Mouse (Mus musculus): Measurements from ENCODE around the gene Rpgrip1l.

Rpgrip1l gene

DNA sequence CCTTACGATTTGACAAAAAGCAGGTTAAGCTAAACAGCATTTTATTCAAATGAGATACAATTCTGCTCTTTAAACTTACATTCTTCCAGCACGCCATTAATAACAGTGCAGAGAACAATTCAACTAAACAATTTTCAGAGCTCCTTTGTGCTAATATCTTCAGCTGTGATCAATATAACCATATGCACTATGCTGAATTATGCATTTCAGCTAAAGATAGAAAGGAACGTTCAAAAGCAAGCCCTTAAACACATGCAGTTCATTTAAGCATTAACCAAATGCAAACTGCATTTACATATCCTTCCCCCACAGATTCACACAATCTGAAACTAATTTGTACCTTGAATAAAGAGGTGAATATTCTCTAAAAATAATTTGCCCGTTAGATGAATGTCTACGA lies 35.0 kb downstream of the Rpgrip1l start:
- in situ Hi-C loops (cut with MboI; ENCODE audit: low sequenced_read_pairs), result no loop called here

DNA sequence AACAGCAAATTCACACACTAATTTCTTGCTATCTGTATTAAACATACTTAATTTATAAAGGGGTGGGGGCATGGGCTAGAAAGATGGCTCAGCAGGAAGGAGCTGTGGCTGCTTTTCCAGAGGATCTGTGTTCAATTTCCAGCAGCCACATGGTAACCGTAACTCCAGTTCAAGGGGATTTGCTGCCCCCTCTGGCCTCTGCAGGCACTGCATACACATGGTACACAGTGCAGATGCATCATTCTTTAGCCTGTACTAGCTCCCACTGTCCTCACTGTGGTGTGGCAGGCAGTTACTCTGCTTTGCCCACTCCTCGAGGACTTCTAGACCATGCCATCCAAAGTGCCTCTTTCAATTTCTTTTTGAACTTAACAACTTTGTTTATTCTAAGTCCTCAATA lies 36.7 kb downstream of the Rpgrip1l start:
- in situ Hi-C loops (cut with MboI; ENCODE audit: low sequenced_read_pairs), result no loop called here

DNA sequence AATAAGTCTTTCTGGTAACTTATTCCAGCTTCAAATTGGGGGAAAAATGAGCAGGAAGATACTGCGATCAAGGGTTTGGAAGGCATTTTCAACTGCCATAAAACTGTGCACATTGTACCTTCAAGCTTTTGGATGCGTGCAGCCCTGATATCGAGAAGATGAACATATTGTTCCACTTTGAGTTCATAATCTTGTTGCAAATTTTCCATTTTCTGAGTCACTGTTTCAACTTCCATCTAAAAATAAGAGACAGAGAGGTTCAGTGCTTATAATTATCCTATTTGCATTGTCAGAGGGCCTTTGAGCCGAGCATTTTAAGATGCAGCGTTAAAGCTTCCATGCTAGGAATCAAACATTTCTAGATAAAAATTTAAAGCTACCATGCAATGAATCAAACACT lies 39.6 kb downstream of the Rpgrip1l start:
- in situ Hi-C loops (cut with MboI; ENCODE audit: low sequenced_read_pairs), result no loop called here

DNA sequence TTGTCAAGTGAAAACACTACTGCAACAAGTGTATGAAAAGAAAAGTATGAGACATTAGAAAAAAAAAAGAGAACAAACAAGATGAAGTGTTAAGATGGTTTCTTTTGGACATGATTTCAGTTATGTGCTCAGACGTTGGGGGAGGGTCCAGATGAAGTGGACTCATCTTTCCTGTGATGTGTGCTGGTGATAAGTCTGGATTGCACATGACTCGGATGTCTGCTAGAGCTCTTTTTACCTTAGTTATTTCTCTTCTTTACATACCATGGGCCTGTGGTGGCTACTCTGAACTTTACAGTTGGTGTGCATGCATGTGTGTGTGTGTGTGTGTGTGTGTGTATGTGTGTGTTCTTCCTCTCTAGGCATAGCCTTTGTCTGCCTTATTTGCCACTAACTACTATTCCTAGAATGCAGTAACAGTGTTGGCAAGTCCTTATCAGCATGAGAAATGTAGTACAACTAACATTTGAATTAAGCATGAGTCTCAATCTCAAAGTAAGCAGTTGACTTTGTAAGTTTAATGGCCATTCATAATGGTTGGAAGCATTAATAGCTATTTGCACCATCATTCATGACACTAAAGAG lies 43.6 kb downstream of the Rpgrip1l start:
- in situ Hi-C loops (cut with MboI; ENCODE audit: low sequenced_read_pairs), result no loop called here

DNA sequence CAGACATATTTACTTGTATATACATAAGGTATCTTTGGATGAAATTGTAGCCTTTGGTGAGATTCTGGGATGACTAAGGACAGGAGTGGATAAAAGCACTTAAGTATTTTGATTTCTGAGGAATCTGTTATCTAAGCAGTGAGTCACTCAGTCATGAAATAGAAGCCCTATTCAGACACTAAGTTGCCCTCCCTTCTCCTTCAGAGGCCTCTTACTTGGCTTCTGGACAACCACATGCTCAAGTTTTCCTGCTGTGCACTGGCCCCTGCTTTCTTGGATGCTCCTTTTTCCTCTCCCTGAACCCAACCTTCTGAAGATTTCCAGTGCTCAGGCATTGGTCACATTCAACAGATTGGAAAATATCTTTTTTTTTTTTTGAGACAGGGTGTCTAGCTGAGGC lies 48.5 kb downstream of the Rpgrip1l start:
- in situ Hi-C loops (cut with MboI; ENCODE audit: low sequenced_read_pairs), result no loop called here

DNA sequence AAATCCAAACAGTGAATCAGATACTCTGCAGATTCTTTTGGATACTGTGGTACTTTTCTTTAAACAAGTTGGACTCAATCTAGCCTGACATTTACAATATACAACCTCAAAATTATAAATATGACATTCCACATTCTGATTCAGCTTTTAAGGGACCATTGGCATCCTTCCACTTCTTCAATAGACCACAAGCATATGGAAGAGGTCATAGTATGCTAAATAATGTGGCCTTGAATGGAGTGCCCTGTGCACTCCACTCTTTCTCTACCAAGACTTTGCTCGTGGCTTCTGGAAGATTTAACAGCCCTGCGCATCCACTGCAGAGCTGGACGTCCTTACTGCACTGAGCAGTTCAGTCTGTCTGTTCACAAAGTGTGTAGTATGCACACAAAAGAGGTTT lies 49.1 kb downstream of the Rpgrip1l start:
- in situ Hi-C loops (cut with MboI; ENCODE audit: low sequenced_read_pairs), result no loop called here

DNA sequence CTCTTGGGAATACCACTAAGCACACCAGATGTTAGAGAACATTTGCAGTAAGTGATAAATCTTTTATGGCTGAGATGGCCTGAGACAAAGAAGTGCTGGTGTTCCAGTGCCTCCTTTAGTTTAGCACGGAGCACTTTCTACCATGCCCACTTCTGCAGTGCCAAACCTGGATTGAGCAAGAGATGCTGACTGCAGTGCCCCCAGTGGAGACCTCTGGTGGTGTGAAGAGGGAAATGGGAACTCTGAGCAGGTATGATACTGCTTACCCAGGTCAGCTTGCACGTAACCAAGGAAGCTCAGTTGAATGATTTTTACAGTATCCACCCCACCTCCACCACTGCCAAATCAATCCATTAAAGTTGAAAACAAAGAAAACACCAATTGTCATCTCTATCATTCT lies 51.5 kb downstream of the Rpgrip1l start:
- in situ Hi-C loops (cut with MboI; ENCODE audit: low sequenced_read_pairs), result no loop called here

DNA sequence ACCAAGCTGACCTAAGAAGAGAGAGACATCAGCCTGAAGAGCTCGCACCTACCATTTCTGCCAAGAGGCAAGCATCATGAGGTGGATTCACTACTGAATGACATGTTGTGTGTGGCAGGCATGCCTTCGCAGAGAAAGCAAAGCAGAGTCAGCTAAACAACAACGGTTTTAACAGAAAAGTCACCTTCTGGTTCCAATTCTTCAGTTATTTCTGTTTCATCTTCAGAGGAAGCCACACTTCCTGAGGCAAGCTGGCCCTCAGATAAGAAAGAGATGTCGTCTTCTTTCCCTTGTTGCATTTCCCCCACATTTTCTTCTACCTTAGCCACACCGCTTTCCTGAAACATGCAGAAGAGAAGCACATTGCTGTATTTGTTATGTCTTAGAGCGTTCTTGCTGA lies 62.1 kb downstream of the Rpgrip1l start:
- in situ Hi-C loops (cut with MboI; ENCODE audit: low sequenced_read_pairs), result no loop called here

DNA sequence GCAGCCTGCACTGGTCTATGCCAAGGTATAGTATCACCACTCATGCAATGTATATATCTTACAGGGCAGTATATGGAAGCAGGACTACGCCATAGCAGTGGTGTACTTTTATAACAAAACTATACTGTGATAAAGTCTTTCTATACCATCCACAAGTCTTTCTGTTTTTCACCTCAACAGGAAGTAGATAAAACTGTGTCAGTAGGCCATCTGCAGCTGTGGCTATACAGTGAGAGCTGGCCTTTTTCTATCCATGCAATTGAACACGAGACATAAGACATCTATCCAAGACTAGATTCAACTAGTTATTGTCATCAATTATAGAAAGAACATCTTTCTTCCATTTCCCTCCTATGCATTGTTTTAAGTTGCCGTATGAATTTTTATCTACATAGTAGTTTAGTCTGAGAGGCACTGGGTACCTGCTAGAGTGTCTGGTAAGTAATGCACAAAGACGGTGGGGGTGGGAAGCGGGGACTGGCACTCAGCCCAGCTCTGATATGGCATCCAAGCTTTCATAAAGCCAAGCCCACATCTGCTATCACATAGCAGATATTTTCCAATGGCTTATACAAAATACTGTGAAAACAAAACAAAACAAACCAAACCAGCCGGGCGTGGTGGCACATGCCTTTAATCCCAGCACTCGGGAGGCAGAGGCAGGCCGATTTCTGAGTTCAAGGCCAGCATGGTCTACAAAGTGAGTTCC lies 63.1 kb downstream of the Rpgrip1l start:
- in situ Hi-C loops (cut with MboI; ENCODE audit: low sequenced_read_pairs), result no loop called here

DNA sequence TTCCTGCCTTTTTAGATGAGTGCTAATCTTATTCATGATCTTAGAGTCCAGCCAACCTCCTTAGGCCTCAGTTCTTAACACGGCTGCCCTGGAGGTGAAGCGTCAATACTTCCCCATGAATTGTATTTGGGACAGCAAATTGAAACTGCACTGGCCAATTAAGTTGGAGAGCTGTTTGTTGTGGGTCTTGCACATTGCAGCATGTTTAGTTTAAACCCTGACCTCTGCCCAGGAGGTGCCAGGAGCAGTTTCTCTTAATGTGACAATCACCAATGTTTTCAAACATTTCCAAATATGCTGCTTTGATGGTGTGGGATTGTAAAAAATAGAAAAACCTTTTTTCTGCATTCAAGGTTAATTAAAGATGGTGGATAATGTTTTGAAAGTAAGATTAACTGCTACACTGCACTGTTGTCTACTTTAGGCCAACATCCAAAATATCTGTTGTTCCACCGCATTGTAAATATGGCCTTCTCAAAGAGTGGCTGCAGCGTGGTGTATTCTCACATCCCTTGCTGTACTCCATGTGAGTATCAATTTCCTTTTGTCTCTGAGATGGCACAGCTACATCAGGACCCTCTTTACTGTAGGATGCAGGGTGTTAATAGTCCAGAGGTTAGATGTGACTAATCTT lies 67.1 kb downstream of the Rpgrip1l start:
- in situ Hi-C loops (cut with MboI; ENCODE audit: low sequenced_read_pairs), result no loop called here

DNA sequence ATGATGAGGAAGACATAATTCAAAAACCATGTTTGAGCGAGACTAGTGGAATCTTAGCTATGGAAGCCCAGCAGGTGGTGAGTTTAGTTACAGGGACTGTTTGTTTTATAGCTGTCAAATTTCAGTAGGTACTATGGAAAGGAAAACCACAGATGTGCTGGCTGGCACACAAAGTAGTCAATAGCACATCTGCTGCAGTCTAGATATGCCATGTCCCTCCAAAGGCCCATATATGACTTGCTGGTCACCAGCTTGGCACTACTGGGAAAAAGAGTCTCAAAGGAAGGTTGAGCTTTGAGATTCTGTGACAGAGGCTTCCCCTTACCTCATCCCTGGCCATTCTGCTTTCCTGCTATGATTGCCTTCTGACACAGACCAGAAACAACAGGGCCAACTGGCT lies 70.3 kb downstream of the Rpgrip1l start:
- in situ Hi-C loops (cut with MboI; ENCODE audit: low sequenced_read_pairs), result no loop called here

DNA sequence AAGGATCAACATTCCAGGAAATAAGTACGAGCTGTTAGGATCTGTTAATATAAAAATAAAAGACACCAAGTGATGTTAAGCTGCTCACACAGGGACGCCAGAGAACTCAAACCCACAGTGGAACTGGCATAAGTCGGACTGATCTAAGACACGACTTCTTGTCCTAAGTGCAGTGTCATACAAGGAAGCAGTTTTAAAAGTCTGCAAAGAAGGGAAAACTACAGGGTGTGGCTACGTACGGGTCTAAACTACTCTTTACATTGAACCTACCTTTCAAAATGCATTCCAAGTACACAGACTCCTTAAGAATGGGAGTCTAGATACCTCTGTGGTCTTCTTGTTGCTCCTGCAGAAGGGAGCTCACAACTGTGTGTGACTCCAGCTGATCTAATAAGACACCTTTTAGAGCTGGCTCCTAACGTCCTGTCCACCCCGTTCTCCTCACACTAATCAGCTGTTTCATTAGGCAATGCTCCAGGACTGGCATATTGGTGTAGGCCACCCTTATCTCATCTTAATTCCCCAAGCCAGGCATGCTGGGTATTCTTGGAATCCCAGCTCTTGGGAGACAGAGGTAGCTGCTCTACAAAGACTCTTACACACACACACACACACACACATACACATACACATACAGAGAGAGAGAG lies 71.1 kb downstream of the Rpgrip1l start:
- in situ Hi-C loops (cut with MboI; ENCODE audit: low sequenced_read_pairs), result no loop called here

DNA sequence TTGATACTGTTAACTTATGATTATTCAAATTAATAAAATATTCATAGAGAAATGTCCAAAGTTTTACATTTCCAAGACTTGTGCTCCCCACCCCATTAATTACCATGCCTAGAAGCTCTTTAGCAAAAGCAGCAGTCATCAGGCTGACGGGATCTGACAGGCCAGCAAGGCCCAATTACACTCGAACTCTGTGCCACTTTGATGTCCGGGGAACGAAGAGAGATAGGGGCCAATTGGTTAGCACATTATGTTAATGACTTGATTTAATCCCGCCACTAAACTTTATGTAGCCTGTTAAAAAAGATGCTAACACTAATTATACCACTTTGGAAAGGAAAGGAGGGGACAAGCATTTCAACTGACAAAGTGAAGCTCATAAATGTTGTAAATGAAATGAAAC lies 71.7 kb downstream of the Rpgrip1l start:
- in situ Hi-C loops (cut with MboI; ENCODE audit: low sequenced_read_pairs), result no loop called here

DNA sequence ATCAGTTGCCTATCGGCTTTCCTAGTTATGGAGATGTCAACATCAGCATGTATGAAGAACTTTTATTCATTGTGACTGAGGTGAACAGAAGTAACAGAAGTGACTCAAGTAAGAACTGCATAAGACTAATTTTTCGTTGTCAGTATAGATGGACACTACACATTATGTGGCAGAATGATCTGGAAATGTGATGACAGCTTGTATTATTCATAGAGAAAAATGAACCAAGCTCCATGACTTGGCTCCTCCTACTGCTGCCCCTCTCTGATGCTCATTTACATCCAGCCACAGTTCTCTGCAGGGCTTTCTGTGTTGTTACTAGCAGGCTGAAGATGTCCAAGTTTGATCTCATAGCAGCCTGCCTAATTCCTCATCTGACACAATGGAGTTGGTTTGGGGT lies 75.9 kb downstream of the Rpgrip1l start:
- in situ Hi-C loops (cut with MboI; ENCODE audit: low sequenced_read_pairs), result no loop called here

DNA sequence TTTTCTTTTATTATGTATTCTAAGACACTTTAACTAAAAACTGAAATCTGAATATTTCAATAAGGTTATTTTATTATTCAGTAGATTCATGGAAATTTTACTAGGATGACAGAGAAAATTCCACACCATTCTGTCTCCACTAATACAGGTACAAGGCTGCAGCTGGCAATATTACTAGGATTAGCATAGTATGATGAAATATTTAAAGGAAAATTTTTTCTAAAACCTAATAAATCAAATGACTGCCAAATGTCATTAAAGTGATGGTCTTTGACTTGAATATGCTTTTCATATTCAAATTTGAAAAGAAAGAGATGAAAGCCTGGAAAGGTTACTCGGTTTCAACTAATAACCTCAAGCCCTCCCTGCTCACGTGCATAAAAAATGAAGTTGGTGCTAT lies 79.0 kb downstream of the Rpgrip1l start:
- in situ Hi-C loops (cut with MboI; ENCODE audit: low sequenced_read_pairs), result no loop called here

DNA sequence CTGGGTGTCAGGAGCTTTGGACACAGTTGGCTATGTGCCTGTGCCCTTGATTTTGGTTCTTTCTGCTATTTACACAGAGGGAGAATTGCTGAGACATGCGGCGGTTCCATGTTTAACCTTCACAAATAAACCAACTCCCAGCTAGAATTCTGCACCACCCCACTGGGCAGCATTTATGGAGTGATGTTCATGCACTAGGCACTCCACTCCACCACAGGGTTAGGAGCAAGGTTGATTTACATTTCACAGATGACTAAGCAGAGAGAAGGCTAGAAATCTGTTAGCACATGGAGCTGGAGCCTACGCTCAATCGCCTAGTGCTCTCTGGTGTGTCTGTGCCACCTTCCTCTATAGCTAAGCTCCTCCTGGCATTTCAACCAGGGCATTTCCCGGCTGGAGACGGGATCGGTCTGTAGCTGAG lies 85.6 kb downstream of the Rpgrip1l start:
- in situ Hi-C loops (cut with MboI; ENCODE audit: low sequenced_read_pairs), result no loop called here

DNA sequence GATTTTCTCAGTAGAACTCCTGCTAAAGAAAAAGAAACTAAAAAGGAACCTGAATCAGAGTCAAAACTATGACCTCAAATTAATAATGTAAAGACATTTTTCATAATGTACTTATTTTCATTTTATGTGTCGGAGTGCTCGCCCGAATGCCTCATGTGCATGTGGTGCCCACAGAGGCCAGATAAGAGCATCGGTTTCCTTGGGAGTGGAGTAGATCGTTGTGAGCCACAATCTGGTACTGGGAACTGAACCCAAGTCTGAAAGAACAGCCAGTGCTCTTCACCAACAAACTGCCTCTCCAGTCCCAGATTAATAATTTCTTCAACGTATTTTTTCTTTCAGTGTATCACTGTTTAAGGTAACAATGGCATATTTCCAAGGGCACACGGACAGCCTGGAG lies 88.8 kb downstream of the Rpgrip1l start:
- in situ Hi-C loops (cut with MboI; ENCODE audit: low sequenced_read_pairs), result no loop called here

DNA sequence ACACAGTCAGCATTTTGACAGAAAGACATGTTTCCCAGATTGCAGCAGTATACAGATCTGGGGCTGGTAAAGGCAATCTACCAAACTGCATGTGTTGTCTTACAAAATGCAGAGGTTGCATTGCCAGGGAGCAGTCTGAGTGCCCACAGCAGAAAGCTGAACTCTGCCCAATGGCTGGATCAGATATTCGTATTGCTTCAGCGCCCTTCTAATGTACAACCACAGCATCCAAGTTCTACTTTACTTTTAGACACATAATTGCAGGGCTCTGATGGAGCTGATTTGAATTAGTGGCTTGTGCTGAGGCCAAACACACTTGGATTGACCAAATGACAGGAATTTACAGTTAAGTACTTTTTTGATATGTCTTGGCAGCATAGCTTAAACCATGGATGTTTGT lies 91.2 kb downstream of the Rpgrip1l start:
- in situ Hi-C loops (cut with MboI; ENCODE audit: low sequenced_read_pairs), result no loop called here

DNA sequence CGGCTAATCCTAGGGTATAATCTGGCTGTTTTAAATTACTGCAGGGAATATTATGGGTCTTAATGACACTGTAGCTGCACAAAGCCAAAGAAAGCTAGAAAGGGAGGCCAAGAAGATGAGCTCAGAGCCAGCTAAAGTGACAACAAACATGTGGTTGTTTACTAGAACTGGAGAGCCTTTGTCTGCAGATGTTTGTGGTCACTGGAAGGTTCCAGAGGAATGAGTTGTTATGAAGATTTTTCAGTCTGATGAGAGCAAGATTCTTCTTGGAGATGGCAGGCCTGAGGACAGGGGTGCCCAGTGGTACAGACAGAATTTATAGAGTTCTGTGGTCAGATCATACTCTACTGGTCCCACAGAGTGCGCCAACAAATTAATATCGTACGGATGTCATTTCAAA lies 94.8 kb downstream of the Rpgrip1l start:
- in situ Hi-C loops (cut with MboI; ENCODE audit: low sequenced_read_pairs), result no loop called here

DNA sequence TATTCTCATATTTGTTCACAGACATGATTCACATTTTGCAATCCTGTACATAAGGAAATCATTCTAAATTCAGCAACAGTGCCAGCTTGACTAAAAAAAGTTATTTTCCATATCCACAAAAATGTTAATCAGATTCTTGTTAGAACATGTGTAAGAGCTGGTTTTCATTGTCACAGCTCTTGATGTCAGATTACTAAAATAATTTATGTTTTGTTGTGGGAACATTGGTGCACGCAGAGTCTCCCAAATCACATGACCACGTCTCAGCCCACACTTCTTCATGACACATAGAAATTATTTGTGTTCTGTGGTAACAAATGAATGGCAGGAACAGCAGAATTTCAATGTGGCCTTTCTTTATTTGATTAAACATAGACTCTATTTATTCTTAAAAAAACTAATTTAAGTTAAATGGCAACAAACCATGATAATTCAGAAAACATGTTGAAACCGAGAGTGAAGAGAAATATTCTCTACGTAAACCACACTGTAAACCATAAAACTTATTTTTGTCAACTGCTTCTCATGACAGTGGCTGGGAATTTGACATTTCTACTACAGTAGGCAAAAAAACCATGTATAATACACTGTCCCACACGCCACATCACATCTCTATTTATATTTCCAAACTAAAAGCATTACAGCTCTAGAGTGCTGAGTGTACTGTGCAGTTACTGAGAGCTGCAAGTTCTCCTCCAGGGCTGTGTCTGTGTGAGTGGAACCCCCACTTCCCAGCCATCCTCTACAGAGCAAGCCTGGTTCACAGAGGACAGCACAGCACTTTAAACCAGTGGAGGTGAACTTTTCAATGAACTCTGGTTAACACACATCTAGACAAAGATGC lies 95.8 kb downstream of the Rpgrip1l start:
- in situ Hi-C loops (cut with MboI; ENCODE audit: low sequenced_read_pairs), result no loop called here

DNA sequence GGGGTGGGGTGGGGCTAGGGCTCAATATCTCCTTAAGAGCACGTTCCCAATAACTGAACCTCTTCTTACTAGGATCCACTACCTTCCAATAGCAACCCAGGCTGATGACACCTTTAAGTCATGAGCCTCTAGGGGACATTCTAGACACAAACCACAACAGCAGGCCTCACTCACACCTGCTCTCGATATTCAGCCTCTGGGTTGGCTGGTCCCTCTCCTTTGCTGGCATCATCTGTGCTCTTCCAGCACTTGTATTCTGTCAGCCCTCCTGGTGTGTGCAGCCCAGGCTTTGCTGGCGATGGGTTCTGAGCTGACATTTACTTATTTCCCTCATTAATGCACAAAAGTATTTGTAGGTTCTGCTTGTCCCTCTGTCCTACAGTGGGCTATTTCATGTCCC lies 98.8 kb downstream of the Rpgrip1l start:
- in situ Hi-C loops (cut with MboI; ENCODE audit: low sequenced_read_pairs), result no loop called here

Data from CH12F3 (cell line).